Mouse (Mus musculus) ES-Bruce4 (cell line): ENCODE results near the gene Gm3417.
"Not testable (repeated sequence)": the region's sequence is repeated elsewhere in the genome, so short reads cannot be mapped to it uniquely, and the experiment has no call there.

ENCODE experiments used
- CTCF ChIP-seq: IDR thresholded peaks from one replicate; pipeline ENCODE4 v1.8.1; 2011; ENCODE audit warnings: low read depth, low read length
- POLR2A ChIP-seq: IDR thresholded peaks from one replicate; pipeline ENCODE4 v1.8.1; 2011; ENCODE audit warnings: low read length; ENCODE audit not compliant: insufficient read depth

- not testable (repeated sequence) for TF ChIP-seq CTCF, POLR2A
Observed at GRCm38 (mm10) chr17:14942181-14942580, 36.4 kb downstream of the Gm3417 start.
